Mouse (Mus musculus) C2C12 (cell line): ENCODE measurements around the gene Gm20388. TPM values are rescaled to one million over a fixed set of nuclear protein-coding genes. Genes with fewer than 3 reads are reported as not detected.

ENCODE experiments used
- H3K27me3 ChIP-seq: one replicate; pipeline ENCODE4 v1.6.1; 2011; ENCODE audit not compliant: control insufficient read depth, insufficient read depth, insufficient read length
- H3K36me3 ChIP-seq: one replicate; pipeline ENCODE4 v1.6.1; 2011; ENCODE audit not compliant: control insufficient read depth, insufficient read depth
- H3K4me3 ChIP-seq: one replicate; pipeline ENCODE4 v1.5.1; 2011; ENCODE audit warnings: mild to moderate bottlenecking, control low read depth; ENCODE audit not compliant: poor library complexity, insufficient read depth, severe bottlenecking
- H3K79me2 ChIP-seq: one replicate; pipeline ENCODE4 v1.6.1; 2011; ENCODE audit not compliant: control insufficient read depth, insufficient read depth
- H3K79me3 ChIP-seq: one replicate; pipeline ENCODE4 v1.6.1; 2011; ENCODE audit warnings: low read depth, control low read depth
- H3ac ChIP-seq: one replicate; pipeline ENCODE3; 2011; ENCODE audit warnings: low read depth; ENCODE audit not compliant: control insufficient read depth, insufficient read length
- CEBPB ChIP-seq: IDR thresholded peaks from one replicate; pipeline ENCODE4 v1.6.1; 2011; ENCODE audit warnings: low read depth, mild to moderate bottlenecking, control low read depth, moderate library complexity
- CTCF ChIP-seq: IDR thresholded peaks from one replicate; pipeline ENCODE4 v1.5.1; 2011; ENCODE audit not compliant: control insufficient read depth, insufficient read depth, insufficient read length
- FOSL1 ChIP-seq: IDR thresholded peaks from one replicate; pipeline ENCODE4 v1.8.0; 2011; ENCODE audit warnings: mild to moderate bottlenecking, low read length; ENCODE audit not compliant: poor library complexity, insufficient read depth, severe bottlenecking
- MAX ChIP-seq: IDR thresholded peaks from one replicate; pipeline ENCODE4 v1.6.1; 2011; ENCODE audit warnings: mild to moderate bottlenecking, control low read depth
- MYOD1 ChIP-seq: IDR thresholded peaks from one replicate; pipeline ENCODE4 v1.6.1; 2011; ENCODE audit warnings: low read depth; ENCODE audit not compliant: control insufficient read depth, insufficient read length
- MYOG ChIP-seq: IDR thresholded peaks from one replicate; pipeline ENCODE4 v1.6.1; 2011; ENCODE audit not compliant: control insufficient read depth, insufficient read length; ENCODE audit errors: extremely low read depth
- USF1 ChIP-seq: IDR thresholded peaks from one replicate; pipeline ENCODE4 v1.6.1; 2011; ENCODE audit warnings: low read depth, mild to moderate bottlenecking, control low read depth, moderate library complexity
- polyA plus RNA-seq: library from polyadenylated mRNA; unstranded; fragments of >200 nt; fragmentation: generic; extraction: Trizol; gene quantifications from one replicate; pipeline ENCODE4 v1.2.1, GENCODE M21; 2012; ENCODE audit warnings: missing spikeins

The Gm20388 gene
- polyA plus RNA-seq, 1 experiment = 15.0 TPM

DNA sequence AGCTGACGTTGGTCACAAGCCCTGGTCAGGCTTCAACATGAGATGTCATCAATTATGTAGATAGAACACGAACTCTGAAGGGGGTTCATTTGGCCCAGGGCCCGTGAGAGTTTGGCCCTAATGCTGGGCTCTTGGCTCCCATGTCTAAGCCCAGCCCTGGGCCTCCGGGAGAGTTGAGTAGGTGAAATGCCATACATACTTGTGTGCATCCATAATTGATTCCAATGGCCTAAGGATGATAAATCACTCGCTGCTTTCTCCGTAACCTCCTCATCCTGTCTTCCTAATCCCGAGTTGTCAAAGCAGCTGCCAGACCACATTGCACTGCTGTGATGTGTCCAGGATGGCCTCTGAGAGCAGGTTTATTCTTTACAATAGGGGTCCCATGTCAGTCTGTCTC, 2146.2 kb downstream of the Gm20388 start:
- Histone ChIP-seq H3K79me2 (no peaks in the 10 kb centered on the region), H3K27me3 (no peaks in the 10 kb centered on the region), H3ac (no peak overlapping the region), H3K79me3 (no peaks in the 10 kb centered on the region), H3K4me3 (no peak overlapping the region), H3K36me3 (no peaks in the 10 kb centered on the region)
- TF ChIP-seq MYOG (no peak), USF1 (no peak), CTCF (no peak), MYOD1 (peak; percentile 80)

DNA sequence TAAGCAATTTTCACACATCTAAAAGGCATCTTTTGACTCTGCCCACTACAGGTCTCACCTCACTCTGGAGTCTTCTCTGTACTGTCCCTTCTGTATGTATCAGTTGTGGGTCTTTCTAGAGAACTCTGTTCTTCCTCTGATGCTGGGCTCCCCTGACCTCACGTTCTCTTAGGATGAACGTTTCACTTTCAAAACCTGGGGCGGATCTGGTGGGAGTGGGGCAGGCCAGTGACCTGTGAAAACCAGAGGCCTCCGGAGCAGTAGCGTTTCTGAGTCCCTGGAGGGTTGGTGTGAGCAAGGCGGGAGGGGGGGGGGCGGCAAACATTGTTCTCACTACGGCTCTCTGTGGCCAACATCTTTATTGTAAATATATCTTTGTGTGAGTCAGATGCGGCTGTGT, 2147.9 kb downstream of the Gm20388 start:
- H3ac ChIP-seq = no peak overlapping the region
- TF ChIP-seq FOSL1 (no peak), MYOD1 (no peak)

DNA sequence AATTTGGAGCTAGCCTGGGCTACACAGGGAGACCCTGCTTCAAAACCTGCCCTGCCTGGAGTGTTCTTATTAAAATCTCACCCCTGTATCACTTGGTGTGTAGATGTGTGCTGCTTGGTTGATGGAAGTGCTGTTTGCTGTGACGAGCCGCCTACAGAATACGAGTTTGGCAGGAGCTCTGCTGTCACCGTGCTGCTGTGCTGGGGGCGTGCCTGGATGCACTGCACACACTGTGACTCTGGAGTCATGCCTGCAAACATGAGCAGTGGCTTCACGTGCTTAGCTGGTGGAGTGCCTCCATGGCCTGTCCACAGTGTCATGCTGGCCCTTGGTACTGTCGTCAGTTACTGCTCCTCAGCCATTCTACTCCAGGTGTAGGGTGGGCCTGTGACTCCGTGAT, 2148.3 kb downstream of the Gm20388 start:
- no peak overlapping the region for H3ac ChIP-seq
- no peaks in the 10 kb centered on the region for H3K79me2 ChIP-seq
- H3K36me3 ChIP-seq = no peaks in the 10 kb centered on the region
- TF ChIP-seq MAX (no peak), MYOG (no peak), CEBPB (no peak), USF1 (no peak), MYOD1 (no peak), FOSL1 (no peak), CTCF (no peak)
- no peaks in the 10 kb centered on the region for H3K79me3 ChIP-seq
- no peak overlapping the region for H3K4me3 ChIP-seq
- no peaks in the 10 kb centered on the region for H3K27me3 ChIP-seq

More for the DNA sequence above, 2147.9 kb downstream of the Gm20388 start:
- no peaks in the 10 kb centered on the region for H3K27me3 ChIP-seq
- H3K36me3 ChIP-seq = no peaks in the 10 kb centered on the region
- H3K4me3 ChIP-seq = no peak overlapping the region
- no peaks in the 10 kb centered on the region for H3K79me3 ChIP-seq
- H3K79me2 ChIP-seq = no peaks in the 10 kb centered on the region

DNA sequence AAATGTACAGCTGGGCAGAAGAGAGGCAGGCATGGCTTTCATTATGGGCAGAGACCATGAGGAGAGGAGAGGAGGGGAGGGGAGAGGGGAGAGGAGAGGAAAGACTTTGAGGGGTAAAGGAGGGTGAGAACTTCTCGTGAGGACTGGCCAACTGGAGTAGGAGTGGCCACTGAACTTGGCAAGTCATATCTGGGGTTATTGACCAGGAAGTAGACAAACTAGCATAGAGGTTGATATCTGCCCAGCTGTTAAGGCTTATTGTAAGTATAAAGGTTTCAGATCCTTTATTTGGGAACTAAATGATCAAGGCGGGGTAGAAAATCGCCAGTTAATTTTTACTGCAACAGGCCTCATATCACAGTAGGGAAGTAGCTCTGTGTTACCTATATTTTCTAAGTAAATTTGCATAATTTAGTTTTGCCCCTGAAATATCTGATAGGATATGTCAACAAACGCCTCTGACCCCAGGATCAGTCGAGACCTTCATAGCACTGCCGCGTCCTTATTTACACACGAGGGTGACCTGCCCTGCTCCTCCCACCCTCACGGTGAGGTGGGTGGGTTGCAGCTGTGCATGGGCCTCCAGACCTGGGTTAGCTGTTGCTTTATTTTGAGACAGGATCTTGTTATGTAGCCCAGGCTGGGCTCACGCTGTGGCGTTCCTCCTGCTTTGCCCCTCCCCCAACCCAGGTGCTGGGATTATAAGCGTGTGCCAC, 2152.0 kb downstream of the Gm20388 start:
- H3ac ChIP-seq = no peak overlapping the region
- no peaks in the 10 kb centered on the region for H3K27me3 ChIP-seq
- H3K79me2 ChIP-seq = no peaks in the 10 kb centered on the region
- no peaks in the 10 kb centered on the region for H3K79me3 ChIP-seq
- H3K4me3 ChIP-seq = no peak overlapping the region
- H3K36me3 ChIP-seq = no peaks in the 10 kb centered on the region
- TF ChIP-seq FOSL1 = no peak
- TF ChIP-seq USF1 = no peak
- no peak for TF ChIP-seq MYOD1
- TF ChIP-seq MYOG = no peak
- TF ChIP-seq CTCF = no peak
- TF ChIP-seq MAX = no peak
- TF ChIP-seq CEBPB = no peak

GRCm38 (mm10) chr8:122064353-122064752, 2153.7 kb downstream of the Gm20388 start:
- Histone ChIP-seq H3K27me3 (no peaks in the 10 kb centered on the region), H3K4me3 (no peak overlapping the region), H3K79me2 (no peaks in the 10 kb centered on the region), H3ac (no peak overlapping the region), H3K36me3 (no peaks in the 10 kb centered on the region), H3K79me3 (no peaks in the 10 kb centered on the region)
- TF ChIP-seq FOSL1 (no peak), USF1 (no peak), CTCF (no peak), MYOG (no peak), MAX (no peak), MYOD1 (no peak), CEBPB (no peak)
